Mouse (Mus musculus): ENCODE data around the gene A930033H14Rik. TPM values are rescaled to one million over a fixed set of nuclear protein-coding genes. Genes with fewer than 3 reads are reported as not detected.
A peak's percentile ranks its signal among the peaks of the same experiment; 100 is the strongest.

The A930033H14Rik gene
- 0.89 and 2.0 TPM in 2 replicates for polyA plus RNA-seq (2014; fragmentation: Nextera tagmentation; extraction: Ambion mirVana)

DNA sequence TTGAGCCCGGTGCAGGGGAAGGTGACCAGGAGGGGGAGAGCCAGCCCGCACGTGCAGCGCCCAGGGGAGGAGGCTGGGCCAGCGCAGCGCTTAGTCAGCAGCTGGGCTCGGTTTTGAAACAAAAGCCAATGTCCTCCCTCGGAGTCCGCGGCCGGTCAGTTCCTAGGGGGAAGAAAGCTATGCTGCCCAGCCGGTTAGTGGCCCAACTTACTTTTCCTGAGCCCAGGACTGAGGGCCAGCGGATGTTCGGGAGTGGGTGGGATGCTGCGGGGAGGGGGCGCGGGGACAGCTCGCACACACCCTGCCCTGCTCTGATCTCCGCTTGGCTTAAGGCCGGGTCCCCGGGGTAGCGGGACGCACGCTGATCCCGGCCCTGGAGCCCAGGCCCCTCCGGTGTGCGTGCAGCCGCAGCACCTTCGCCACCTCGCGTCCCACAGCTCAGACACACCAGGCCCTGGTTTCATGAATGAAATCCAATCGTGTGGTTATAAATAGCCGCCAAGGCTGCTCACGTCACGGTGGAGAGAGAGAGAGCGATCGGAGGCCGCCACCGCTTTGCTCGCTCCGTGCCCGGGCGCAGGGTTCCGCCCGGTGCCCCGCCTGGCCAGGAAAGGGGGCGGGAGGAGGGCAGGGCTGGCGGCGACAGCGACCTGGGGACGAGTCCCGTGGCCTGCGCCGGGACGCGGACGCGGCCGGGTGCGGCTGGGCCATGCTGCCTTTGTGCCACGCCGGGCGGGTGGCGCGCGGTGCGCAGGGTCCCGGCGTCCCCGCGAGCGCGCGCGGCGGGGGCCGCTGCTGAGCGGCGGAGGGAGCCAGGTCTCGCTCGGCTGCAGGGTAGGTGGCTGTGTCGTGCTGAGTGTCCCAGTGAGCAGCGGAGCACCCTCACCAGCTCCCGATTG is at the start of gene A930033H14Rik:
Gene A930033H14Rik, minus strand, starts transcription at position 557 of the 899 bp plus-strand sequence.
- Histone ChIP-seq H3K9ac (peak within 1 kb of the TSS; percentile 97), H3K4me3 (replicated peaks; ENCODE audit: low read length) (peak within 1 kb of the TSS; percentile 85), H3K27me3 (ENCODE audit: control insufficient read depth, insufficient read depth, low read length) (no peaks in the 10 kb centered on the region), H3K4me1 (replicated peaks; ENCODE audit: control insufficient read depth, insufficient read depth, low read length) (peaks cover 20% of the 10 kb centered on the region), H3K36me3 (replicated peaks; ENCODE audit: control insufficient read depth, insufficient read depth) (peaks cover 6% of the 10 kb centered on the region; the same call in 1 of the 2 replicates), H3K4me2 (replicated peaks) (peak within 1 kb of the TSS; percentile 93), H3K27ac (peak within 1 kb of the TSS; percentile 98), H3K9me3 (ENCODE audit: control insufficient read depth, low read length) (0 out of 2 replicates have a peak, but pooled peaks cover 2% of the 10 kb centered on the region)
- ATAC-seq (ENCODE audit: low FRiP score) = peak; percentile 90
- peak; percentile 79 for DNase-seq (ENCODE audit: low spot score)
- under 1% methylated on average over 74 of the region's 84 CpGs for WGBS

DNA sequence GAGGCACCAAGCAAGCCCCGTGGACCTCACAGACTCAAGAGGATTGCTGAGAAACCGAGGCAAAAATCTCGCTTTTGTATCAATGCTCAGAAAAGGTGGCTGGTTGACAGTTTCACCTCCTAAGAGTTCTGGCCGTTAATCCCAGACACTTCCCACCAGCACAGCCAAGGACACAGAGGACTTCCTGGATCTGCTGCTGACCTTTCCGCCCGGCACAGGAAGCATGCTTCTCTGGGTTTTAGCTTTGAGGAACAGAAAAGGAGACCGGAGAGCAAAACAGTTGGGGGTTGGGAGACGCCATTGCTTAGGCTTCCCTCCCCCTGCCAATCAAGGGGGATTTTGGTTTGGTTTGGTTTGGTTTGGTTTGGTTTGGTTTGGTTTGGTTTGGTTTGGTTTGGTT is 47.0 kb upstream of the A930033H14Rik start:
- Histone ChIP-seq H3K4me1 (replicated peaks; ENCODE audit: control insufficient read depth, insufficient read depth, low read length) (peaks cover 8% of the 10 kb centered on the region; the same call in 1 of the 2 replicates), H3K4me3 (replicated peaks; ENCODE audit: low read length) (no peak overlapping the region), H3K36me3 (replicated peaks; ENCODE audit: control insufficient read depth, insufficient read depth) (no peaks in the 10 kb centered on the region), H3K9ac (no peak overlapping the region), H3K27me3 (ENCODE audit: control insufficient read depth, insufficient read depth, low read length) (no peaks in the 10 kb centered on the region), H3K9me3 (ENCODE audit: control insufficient read depth, low read length) (no peaks in the 10 kb centered on the region), H3K27ac (no peak overlapping the region), H3K4me2 (replicated peaks) (no peak overlapping the region)
- no peak for ATAC-seq (ENCODE audit: low FRiP score)
- DNase-seq (ENCODE audit: low spot score) = no peak
- WGBS = 93% methylated on average over 8 of the region's 8 CpGs

- no peak overlapping the region for H3K4me2 ChIP-seq (replicated peaks)
- H3K27me3 ChIP-seq (ENCODE audit: control insufficient read depth, insufficient read depth, low read length) = no peaks in the 10 kb centered on the region
- no peaks in the 10 kb centered on the region for H3K9me3 ChIP-seq (ENCODE audit: control insufficient read depth, low read length)
- 80% methylated on average over 2 of the region's 2 CpGs for WGBS
- no peak overlapping the region for H3K4me3 ChIP-seq (replicated peaks; ENCODE audit: low read length)
- H3K9ac ChIP-seq = no peak overlapping the region
- H3K36me3 ChIP-seq (replicated peaks; ENCODE audit: control insufficient read depth, insufficient read depth) = no peaks in the 10 kb centered on the region
- peaks cover 14% of the 10 kb centered on the region for H3K4me1 ChIP-seq (replicated peaks; ENCODE audit: control insufficient read depth, insufficient read depth, low read length)
- DNase-seq (ENCODE audit: low spot score) (no peak), ATAC-seq (ENCODE audit: low FRiP score) (no peak)
- no peak overlapping the region for H3K27ac ChIP-seq
Measured at GRCm38 (mm10) chr10:69259161-69259560, 46.3 kb upstream of the A930033H14Rik start.

DNA sequence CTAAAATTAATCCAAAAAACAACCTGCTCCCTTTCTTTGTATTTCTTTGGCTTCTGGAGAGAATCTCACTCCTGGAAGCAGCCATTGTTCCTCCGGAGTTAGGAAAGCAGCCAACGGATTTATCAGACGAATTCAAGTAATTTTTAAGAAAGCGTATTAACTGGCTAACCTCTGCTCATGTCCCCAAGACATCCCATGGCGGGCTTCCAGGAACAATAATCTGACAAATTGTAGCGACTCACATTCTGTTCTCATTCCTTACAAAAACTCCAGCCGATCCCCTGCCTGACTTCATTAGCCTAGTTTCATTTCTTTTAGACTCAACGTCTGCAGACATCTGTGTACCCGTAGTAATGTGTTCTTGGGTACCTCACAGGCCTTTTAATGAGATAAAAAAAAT is 45.7 kb upstream of the A930033H14Rik start:
- H3K4me1 ChIP-seq (replicated peaks; ENCODE audit: control insufficient read depth, insufficient read depth, low read length) = peaks cover 16% of the 10 kb centered on the region
- H3K4me3 ChIP-seq (replicated peaks; ENCODE audit: low read length) = no peak overlapping the region

DNA sequence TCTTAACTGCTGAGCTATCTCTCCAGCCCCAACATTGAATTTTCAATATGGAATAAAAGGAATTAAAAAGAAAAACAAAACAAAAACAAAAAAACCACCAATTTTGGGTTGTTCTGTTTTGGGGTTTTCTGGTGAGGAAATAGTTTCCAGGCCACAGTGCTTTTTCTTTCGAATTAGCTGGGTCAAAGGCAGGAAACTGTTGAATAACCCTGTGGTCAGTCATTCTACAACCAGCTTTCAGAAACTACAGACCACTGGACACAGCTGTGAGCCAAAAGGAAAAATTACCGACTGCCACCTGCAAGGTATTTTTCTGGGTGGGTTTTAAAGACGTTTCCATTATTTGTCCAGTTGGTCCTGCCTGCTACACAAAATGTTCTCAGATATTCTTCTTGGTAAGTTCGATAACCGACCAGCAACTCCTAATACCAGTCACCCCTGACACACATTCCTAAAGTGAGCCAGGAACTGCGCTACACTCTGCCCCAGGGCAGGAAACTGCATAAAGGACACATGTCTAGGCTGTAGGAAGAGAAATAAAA is 44.8 kb upstream of the A930033H14Rik start:
- Histone ChIP-seq H3K4me1 (replicated peaks; ENCODE audit: control insufficient read depth, insufficient read depth, low read length) (peaks cover 16% of the 10 kb centered on the region), H3K4me2 (replicated peaks) (no peak overlapping the region), H3K27me3 (ENCODE audit: control insufficient read depth, insufficient read depth, low read length) (no peaks in the 10 kb centered on the region), H3K36me3 (replicated peaks; ENCODE audit: control insufficient read depth, insufficient read depth) (no peaks in the 10 kb centered on the region), H3K27ac (no peak overlapping the region), H3K4me3 (replicated peaks; ENCODE audit: low read length) (no peak overlapping the region), H3K9me3 (ENCODE audit: control insufficient read depth, low read length) (no peaks in the 10 kb centered on the region), H3K9ac (no peak overlapping the region)
- 84% methylated on average over 6 of the region's 6 CpGs for WGBS
- ATAC-seq (ENCODE audit: low FRiP score) (no peak), DNase-seq (ENCODE audit: low spot score) (no peak)

More for the DNA sequence above, 45.7 kb upstream of the A930033H14Rik start:
- no peaks in the 10 kb centered on the region for H3K27me3 ChIP-seq (ENCODE audit: control insufficient read depth, insufficient read depth, low read length)
- no peaks in the 10 kb centered on the region for H3K9me3 ChIP-seq (ENCODE audit: control insufficient read depth, low read length)
- 62% methylated on average over 9 of the region's 9 CpGs for WGBS
- no peak overlapping the region for H3K9ac ChIP-seq
- no peaks in the 10 kb centered on the region for H3K36me3 ChIP-seq (replicated peaks; ENCODE audit: control insufficient read depth, insufficient read depth)
- no peak overlapping the region for H3K4me2 ChIP-seq (replicated peaks)
- no peak overlapping the region for H3K27ac ChIP-seq
- DNase-seq (ENCODE audit: low spot score) (no peak), ATAC-seq (ENCODE audit: low FRiP score) (no peak)

DNA sequence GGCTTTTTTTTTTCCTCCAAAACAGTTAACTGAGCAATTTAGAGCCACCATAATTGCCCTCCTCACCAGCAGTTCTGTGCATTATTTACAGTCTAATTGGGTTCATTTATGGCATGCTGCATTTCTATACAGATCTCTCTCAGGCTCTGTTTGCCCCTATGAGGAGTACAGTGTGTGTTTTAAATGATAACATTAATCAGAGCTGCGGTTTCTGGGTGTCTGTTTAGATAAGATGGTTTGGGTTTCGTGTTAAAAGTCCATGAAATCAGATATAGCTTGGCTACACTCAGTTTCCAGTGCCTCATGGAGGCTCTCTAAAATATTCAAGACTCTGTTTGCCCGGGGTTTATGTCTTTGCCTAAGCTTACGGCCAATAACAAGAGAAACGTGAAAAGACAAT is 42.7 kb upstream of the A930033H14Rik start:
- no peak overlapping the region for H3K27ac ChIP-seq
- no peak overlapping the region for H3K4me3 ChIP-seq (replicated peaks; ENCODE audit: low read length)
- WGBS = 46% methylated on average over 5 of the region's 5 CpGs
- no peaks in the 10 kb centered on the region for H3K9me3 ChIP-seq (ENCODE audit: control insufficient read depth, low read length)
- peaks cover 16% of the 10 kb centered on the region for H3K4me1 ChIP-seq (replicated peaks; ENCODE audit: control insufficient read depth, insufficient read depth, low read length)
- DNase-seq (ENCODE audit: low spot score) = no peak
- H3K9ac ChIP-seq = no peak overlapping the region
- H3K4me2 ChIP-seq (replicated peaks) = no peak overlapping the region
- H3K36me3 ChIP-seq (replicated peaks; ENCODE audit: control insufficient read depth, insufficient read depth) = no peaks in the 10 kb centered on the region; the same call in 1 of the 2 replicates
- H3K27me3 ChIP-seq (ENCODE audit: control insufficient read depth, insufficient read depth, low read length) = no peaks in the 10 kb centered on the region
- no peak for ATAC-seq (ENCODE audit: low FRiP score)

- H3K9ac ChIP-seq = no peak overlapping the region
- no peak overlapping the region for H3K4me2 ChIP-seq (replicated peaks)
- no peaks in the 10 kb centered on the region for H3K27me3 ChIP-seq (ENCODE audit: control insufficient read depth, insufficient read depth, low read length)
- H3K4me3 ChIP-seq (replicated peaks; ENCODE audit: low read length) = no peak overlapping the region
- DNase-seq (ENCODE audit: low spot score) (peak; percentile 38), ATAC-seq (ENCODE audit: low FRiP score) (peak; percentile 68; the same call in 1 of the 2 replicates)
- peaks cover 16% of the 10 kb centered on the region for H3K4me1 ChIP-seq (replicated peaks; ENCODE audit: control insufficient read depth, insufficient read depth, low read length)
- H3K27ac ChIP-seq = 0 out of 2 replicates have a peak overlapping the region, but pooled peaks have one; percentile 32
- H3K9me3 ChIP-seq (ENCODE audit: control insufficient read depth, low read length) = no peaks in the 10 kb centered on the region
- no peaks in the 10 kb centered on the region; the same call in 1 of the 2 replicates for H3K36me3 ChIP-seq (replicated peaks; ENCODE audit: control insufficient read depth, insufficient read depth)
- whole genome bisulfite sequencing = 9% methylated on average over 8 of the region's 8 CpGs
Measured at GRCm38 (mm10) chr10:69254390-69254847, 41.5 kb upstream of the A930033H14Rik start.

- ATAC-seq (ENCODE audit: low FRiP score) (no peak), DNase-seq (ENCODE audit: low spot score) (no peak)
- H3K27ac ChIP-seq = 0 out of 2 replicates have a peak overlapping the region, but pooled peaks have one; percentile 32
- H3K4me3 ChIP-seq (replicated peaks; ENCODE audit: low read length) = no peak overlapping the region
- no peaks in the 10 kb centered on the region for H3K27me3 ChIP-seq (ENCODE audit: control insufficient read depth, insufficient read depth, low read length)
- no peaks in the 10 kb centered on the region for H3K9me3 ChIP-seq (ENCODE audit: control insufficient read depth, low read length)
- peaks cover 16% of the 10 kb centered on the region for H3K4me1 ChIP-seq (replicated peaks; ENCODE audit: control insufficient read depth, insufficient read depth, low read length)
- no peaks in the 10 kb centered on the region; the same call in 1 of the 2 replicates for H3K36me3 ChIP-seq (replicated peaks; ENCODE audit: control insufficient read depth, insufficient read depth)
- no peak overlapping the region for H3K4me2 ChIP-seq (replicated peaks)
- H3K9ac ChIP-seq = no peak overlapping the region
- WGBS = 70% methylated on average over 5 of the region's 5 CpGs
Measured at GRCm38 (mm10) chr10:69253686-69254080, 40.8 kb upstream of the A930033H14Rik start.

DNA sequence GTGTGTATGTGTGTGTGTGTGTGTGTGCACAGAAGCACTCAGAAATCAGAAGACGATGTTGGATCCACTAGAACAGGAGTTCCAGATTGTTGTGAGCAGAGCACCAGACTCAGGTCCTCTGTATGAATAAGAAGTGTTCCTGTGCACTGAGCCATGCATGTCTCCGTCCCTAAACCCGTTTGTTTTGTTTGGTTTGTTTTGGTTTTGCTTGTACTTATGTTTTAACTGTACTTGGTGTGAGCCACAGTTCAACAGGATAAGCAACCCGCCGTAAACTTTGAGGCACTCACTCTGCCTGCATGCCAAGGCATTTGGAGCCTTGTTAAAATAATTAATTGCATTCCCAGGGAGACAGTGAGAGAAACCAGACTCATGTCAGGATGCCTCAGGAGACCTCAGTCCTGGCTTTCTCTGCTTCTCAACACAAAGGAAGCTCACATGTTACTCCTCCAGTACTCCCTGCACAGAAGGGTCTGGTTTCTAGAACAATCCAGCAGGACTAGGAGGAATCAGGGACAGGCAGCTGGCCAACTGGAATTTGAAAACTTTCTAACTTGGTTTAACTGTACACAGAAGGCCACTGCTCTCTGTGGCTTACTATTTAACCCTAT is 40.3 kb upstream of the A930033H14Rik start:
- 50% methylated on average over 5 of the region's 5 CpGs for WGBS
- Histone ChIP-seq H3K9me3 (ENCODE audit: control insufficient read depth, low read length) (no peaks in the 10 kb centered on the region), H3K27ac (0 out of 2 replicates have a peak overlapping the region, but pooled peaks have one; percentile 0), H3K36me3 (replicated peaks; ENCODE audit: control insufficient read depth, insufficient read depth) (no peaks in the 10 kb centered on the region; the same call in 1 of the 2 replicates), H3K4me2 (replicated peaks) (no peak overlapping the region), H3K9ac (no peak overlapping the region), H3K4me3 (replicated peaks; ENCODE audit: low read length) (no peak overlapping the region), H3K4me1 (replicated peaks; ENCODE audit: control insufficient read depth, insufficient read depth, low read length) (peaks cover 16% of the 10 kb centered on the region), H3K27me3 (ENCODE audit: control insufficient read depth, insufficient read depth, low read length) (no peaks in the 10 kb centered on the region)
- DNase-seq (ENCODE audit: low spot score) (no peak), ATAC-seq (ENCODE audit: low FRiP score) (no peak)

Measured in hindbrain, embryonic 14.5 days (tissue).